Mouse (Mus musculus) lung, embryonic 16.5 days (tissue): Measurements from ENCODE around the gene Dnah14. TPM values are rescaled to one million over a fixed set of nuclear protein-coding genes. Genes with fewer than 3 reads are reported as not detected.

ENCODE experiments used
- ATAC-seq: fragments of 200-750 bp; cut with Nextera tagmentation; 2 replicates; pipeline ENCODE4 v1.8.0; 2017; ENCODE audit warnings: low read depth, mild to moderate bottlenecking, moderate library complexity
- H3K27ac ChIP-seq: fragments of 300-500 bp; sonication (generic); 2 replicates; pipeline ENCODE4 v1.5.1; 2014; ENCODE audit warnings: mild to moderate bottlenecking, control low read depth, low read length
- H3K27me3 ChIP-seq: fragments of 300-500 bp; sonication (generic); 2 replicates; pipeline ENCODE4 v1.6.1; 2014; ENCODE audit warnings: low read depth, low read length, mixed read lengths; ENCODE audit not compliant: control insufficient read depth, insufficient read depth
- H3K36me3 ChIP-seq: fragments of 300-500 bp; sonication (generic); 2 replicates; pipeline ENCODE4 v1.6.1; 2014; ENCODE audit warnings: low read length; ENCODE audit not compliant: control insufficient read depth, insufficient read depth
- H3K4me1 ChIP-seq: fragments of 300-500 bp; sonication (generic); replicated peaks from 2 replicates; pipeline ENCODE4 v1.6.1; 2014; ENCODE audit warnings: low read length, mixed read lengths; ENCODE audit not compliant: control insufficient read depth, insufficient read depth
- H3K4me2 ChIP-seq: fragments of 300-500 bp; sonication (generic); 2 replicates; pipeline ENCODE4 v1.6.1; 2014; ENCODE audit warnings: low read depth, low read length, control low read depth
- H3K4me3 ChIP-seq: fragments of 300-500 bp; sonication (generic); 2 replicates; pipeline ENCODE4 v1.5.1; 2014; ENCODE audit warnings: mild to moderate bottlenecking, low read length, control low read depth
- H3K9ac ChIP-seq: fragments of 300-500 bp; sonication (generic); 2 replicates; pipeline ENCODE4 v1.6.1; 2014; ENCODE audit warnings: low read length, control low read depth
- H3K9me3 ChIP-seq: fragments of 300-500 bp; sonication (generic); 2 replicates; pipeline ENCODE4 v1.6.1; 2016; ENCODE audit warnings: low read length; ENCODE audit not compliant: control insufficient read depth
- WGBS: fragments of 180-500 bp; shearing (Covaris S2); extraction: QIAGEN DNeasy Blood & Tissue Kit; methylation state at CpG from one replicate; pipeline ENCODE4 v1.1.7; 2014; 5-methylcytosine and 5-hydroxymethylcytosine counted together
- polyA plus RNA-seq: library from polyadenylated mRNA; unstranded; fragments of >200 nt; fragmentation: Nextera tagmentation; extraction: Ambion mirVana; gene quantifications from 2 replicates; pipeline ENCODE4 v1.2.1, GENCODE M21; 2015

The Dnah14 gene
- polyA plus RNA-seq, 1 experiment from 2014 or later, result 1.7 TPM

GRCm38 (mm10) chr1:181550826-181551225 lies 25.5 kb upstream of the Dnah14 start:
- Histone ChIP-seq H3K27ac (no peak overlapping the region), H3K9ac (no peak overlapping the region), H3K4me3 (no peak overlapping the region), H3K27me3 (no peaks in the 10 kb centered on the region), H3K4me1 (no peaks in the 10 kb centered on the region), H3K36me3 (no peaks in the 10 kb centered on the region), H3K9me3 (no peaks in the 10 kb centered on the region), H3K4me2 (no peak overlapping the region)
- 35% methylated on average over 5 of the region's 5 CpGs for WGBS
- ATAC-seq, result no peak

GRCm38 (mm10) chr1:181552533-181553410 lies 23.6 kb upstream of the Dnah14 start:
- ATAC-seq, result no peak
- WGBS, result 35% methylated on average over 10 of the region's 10 CpGs
- no peaks in the 10 kb centered on the region for H3K4me1 ChIP-seq
- H3K9ac ChIP-seq, result no peak overlapping the region
- no peak overlapping the region for H3K27ac ChIP-seq
- no peak overlapping the region for H3K4me3 ChIP-seq
- H3K4me2 ChIP-seq, result no peak overlapping the region
- no peaks in the 10 kb centered on the region for H3K27me3 ChIP-seq
- no peaks in the 10 kb centered on the region for H3K9me3 ChIP-seq
- H3K36me3 ChIP-seq, result no peaks in the 10 kb centered on the region

GRCm38 (mm10) chr1:181555475-181555874 lies 20.9 kb upstream of the Dnah14 start:
- H3K4me2 ChIP-seq, result no peak overlapping the region
- no peak overlapping the region for H3K4me3 ChIP-seq
- H3K36me3 ChIP-seq, result no peaks in the 10 kb centered on the region
- no peaks in the 10 kb centered on the region for H3K27me3 ChIP-seq
- ATAC-seq, result no peak
- no peak overlapping the region for H3K9ac ChIP-seq
- WGBS, result 67% methylated on average over 5 of the region's 5 CpGs
- no peak overlapping the region for H3K27ac ChIP-seq
- no peaks in the 10 kb centered on the region for H3K9me3 ChIP-seq
- H3K4me1 ChIP-seq, result no peaks in the 10 kb centered on the region

GRCm38 (mm10) chr1:181559655-181560054 lies 16.7 kb upstream of the Dnah14 start:
- H3K4me3 ChIP-seq, result no peak overlapping the region
- WGBS, result 79% methylated on average over 10 of the region's 10 CpGs
- ATAC-seq, result no peak
- no peaks in the 10 kb centered on the region for H3K27me3 ChIP-seq
- no peaks in the 10 kb centered on the region for H3K4me1 ChIP-seq
- H3K36me3 ChIP-seq, result no peaks in the 10 kb centered on the region
- H3K9me3 ChIP-seq, result no peaks in the 10 kb centered on the region
- no peak overlapping the region for H3K4me2 ChIP-seq
- no peak overlapping the region for H3K9ac ChIP-seq
- H3K27ac ChIP-seq, result no peak overlapping the region

GRCm38 (mm10) chr1:181560325-181560724 lies 16.0 kb upstream of the Dnah14 start:
- Histone ChIP-seq H3K4me2 (no peak overlapping the region), H3K27me3 (no peaks in the 10 kb centered on the region), H3K4me3 (no peak overlapping the region), H3K27ac (no peak overlapping the region), H3K9me3 (no peaks in the 10 kb centered on the region), H3K4me1 (no peaks in the 10 kb centered on the region), H3K9ac (no peak overlapping the region), H3K36me3 (no peaks in the 10 kb centered on the region)
- WGBS, result 65% methylated on average over 6 of the region's 6 CpGs
- ATAC-seq, result no peak

GRCm38 (mm10) chr1:181560896-181561767 lies 15.2 kb upstream of the Dnah14 start:
- Histone ChIP-seq H3K9ac (no peak overlapping the region), H3K4me3 (no peak overlapping the region), H3K4me1 (no peaks in the 10 kb centered on the region), H3K9me3 (no peaks in the 10 kb centered on the region), H3K36me3 (no peaks in the 10 kb centered on the region), H3K27me3 (no peaks in the 10 kb centered on the region), H3K27ac (no peak overlapping the region), H3K4me2 (no peak overlapping the region)
- WGBS, result 64% methylated on average over 9 of the region's 9 CpGs
- ATAC-seq, result no peak

- 30% methylated on average over 8 of the region's 8 CpGs for WGBS
- H3K9me3 ChIP-seq, result no peaks in the 10 kb centered on the region
- ATAC-seq, result no peak
- H3K4me2 ChIP-seq, result no peak overlapping the region
- H3K36me3 ChIP-seq, result no peaks in the 10 kb centered on the region
- no peak overlapping the region for H3K4me3 ChIP-seq
- H3K4me1 ChIP-seq, result no peaks in the 10 kb centered on the region
- H3K27ac ChIP-seq, result no peak overlapping the region
- no peak overlapping the region for H3K9ac ChIP-seq
- no peaks in the 10 kb centered on the region for H3K27me3 ChIP-seq
These were observed 14.5 kb upstream of the Dnah14 start for GRCm38 (mm10) chr1:181561768-181562444.

GRCm38 (mm10) chr1:181569447-181569846 lies 6.9 kb upstream of the Dnah14 start:
- Histone ChIP-seq H3K4me3 (no peak overlapping the region), H3K36me3 (no peaks in the 10 kb centered on the region), H3K9me3 (no peaks in the 10 kb centered on the region)

GRCm38 (mm10) chr1:181583152-181583551 lies 6.8 kb downstream of the Dnah14 start:
- Histone ChIP-seq H3K4me3 (no peak overlapping the region), H3K27ac (no peak overlapping the region), H3K4me1 (no peaks in the 10 kb centered on the region), H3K4me2 (no peak overlapping the region), H3K27me3 (no peaks in the 10 kb centered on the region), H3K36me3 (no peaks in the 10 kb centered on the region), H3K9me3 (no peaks in the 10 kb centered on the region), H3K9ac (no peak overlapping the region)
- no peak for ATAC-seq
- WGBS, result 56% methylated on average over 8 of the region's 8 CpGs

More at GRCm38 (mm10) chr1:181569447-181569846, 6.9 kb upstream of the Dnah14 start:
- WGBS, result 59% methylated on average over 9 of the region's 9 CpGs
- ATAC-seq, result no peak
- H3K27ac ChIP-seq, result no peak overlapping the region
- no peaks in the 10 kb centered on the region for H3K27me3 ChIP-seq
- H3K4me2 ChIP-seq, result no peak overlapping the region
- H3K4me1 ChIP-seq, result no peaks in the 10 kb centered on the region
- H3K9ac ChIP-seq, result no peak overlapping the region
